Mouse (Mus musculus): ENCODE results near the gene Chadl.
A peak's percentile ranks its signal among the peaks of the same experiment; 100 is the strongest.

The Chadl gene

DNA sequence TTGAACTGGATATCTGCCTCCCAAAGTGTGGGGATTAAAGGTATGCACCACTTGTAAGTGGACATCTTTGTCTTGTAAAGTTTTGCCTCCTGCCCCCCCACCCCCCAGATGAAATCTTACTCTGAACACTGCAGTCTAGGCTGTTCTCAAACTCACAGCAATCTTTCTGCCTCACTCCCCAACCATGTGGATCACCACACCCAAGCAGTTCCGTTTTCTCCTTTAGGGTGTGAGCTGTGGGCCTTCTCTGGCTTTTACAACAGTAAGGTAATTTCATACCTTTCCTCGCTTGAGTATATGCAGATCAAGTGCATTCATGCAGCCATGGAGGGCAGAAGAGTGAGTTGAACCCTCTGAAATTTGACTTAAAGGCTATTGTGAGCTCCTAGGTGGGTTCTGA, 3.1 kb upstream of the Chadl start:
- DNase-seq: no peak

DNA sequence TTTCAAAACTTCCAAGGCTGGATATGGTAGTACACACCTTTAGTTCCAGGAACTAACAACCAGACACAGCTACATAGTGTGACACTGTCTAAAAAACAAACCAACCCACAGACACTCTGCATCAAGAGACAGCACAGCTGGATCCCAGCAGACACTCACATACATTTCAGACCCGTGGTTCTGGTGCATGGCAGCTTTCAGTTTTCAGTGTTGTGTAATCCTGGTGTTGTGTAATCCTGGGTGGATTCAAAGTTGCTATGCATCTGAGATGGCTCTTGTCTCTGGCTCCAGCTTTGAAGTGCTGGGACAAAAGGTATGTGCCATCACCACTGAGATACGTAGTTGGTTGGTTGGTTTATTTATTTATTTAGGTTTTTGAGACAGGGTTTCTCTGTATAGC, 1.4 kb upstream of the Chadl start:
- no peak for DNase-seq

DNA sequence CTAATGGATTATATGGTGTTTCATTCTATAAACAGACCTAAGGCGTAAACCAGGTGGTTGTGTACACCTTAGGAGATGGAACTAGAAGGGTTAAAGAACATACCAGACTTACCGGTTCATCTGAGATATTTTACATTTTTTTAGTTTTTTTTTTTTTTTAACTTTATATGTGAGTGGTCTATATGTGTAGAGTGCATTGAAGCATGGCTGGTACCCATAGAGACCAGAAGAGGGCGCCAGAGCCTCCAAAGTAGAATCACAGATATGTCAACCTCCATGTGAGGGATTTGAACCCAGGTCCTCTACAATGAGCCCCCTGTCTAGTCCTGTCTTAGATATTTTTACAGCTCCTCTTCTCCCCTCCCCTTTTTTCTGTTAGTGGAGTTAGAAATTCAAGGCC, 760 bp upstream of the Chadl start:
- DNase-seq: peak; percentile 29

DNA sequence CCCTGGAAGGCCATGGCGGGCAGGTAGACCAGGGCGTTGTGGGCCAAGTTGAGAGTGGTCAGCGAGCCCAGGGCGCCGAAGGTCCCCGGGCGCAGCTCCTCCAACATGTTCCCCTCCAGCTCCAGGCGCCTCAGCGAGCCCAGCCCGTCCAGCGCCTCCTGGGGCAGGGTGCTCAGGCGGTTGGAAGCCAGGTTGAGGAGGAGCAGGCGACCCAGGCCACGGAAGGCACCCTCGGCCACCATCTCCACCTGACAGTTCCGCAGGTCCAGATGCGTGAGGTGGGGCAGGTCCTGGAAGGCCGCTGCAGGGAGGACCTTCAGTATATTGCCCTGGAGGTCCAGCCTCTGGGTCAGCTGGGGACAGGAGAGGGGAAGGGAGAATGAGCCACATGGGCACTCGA, 2.2 kb downstream of the Chadl start:
- DNase-seq: no peak

DNA sequence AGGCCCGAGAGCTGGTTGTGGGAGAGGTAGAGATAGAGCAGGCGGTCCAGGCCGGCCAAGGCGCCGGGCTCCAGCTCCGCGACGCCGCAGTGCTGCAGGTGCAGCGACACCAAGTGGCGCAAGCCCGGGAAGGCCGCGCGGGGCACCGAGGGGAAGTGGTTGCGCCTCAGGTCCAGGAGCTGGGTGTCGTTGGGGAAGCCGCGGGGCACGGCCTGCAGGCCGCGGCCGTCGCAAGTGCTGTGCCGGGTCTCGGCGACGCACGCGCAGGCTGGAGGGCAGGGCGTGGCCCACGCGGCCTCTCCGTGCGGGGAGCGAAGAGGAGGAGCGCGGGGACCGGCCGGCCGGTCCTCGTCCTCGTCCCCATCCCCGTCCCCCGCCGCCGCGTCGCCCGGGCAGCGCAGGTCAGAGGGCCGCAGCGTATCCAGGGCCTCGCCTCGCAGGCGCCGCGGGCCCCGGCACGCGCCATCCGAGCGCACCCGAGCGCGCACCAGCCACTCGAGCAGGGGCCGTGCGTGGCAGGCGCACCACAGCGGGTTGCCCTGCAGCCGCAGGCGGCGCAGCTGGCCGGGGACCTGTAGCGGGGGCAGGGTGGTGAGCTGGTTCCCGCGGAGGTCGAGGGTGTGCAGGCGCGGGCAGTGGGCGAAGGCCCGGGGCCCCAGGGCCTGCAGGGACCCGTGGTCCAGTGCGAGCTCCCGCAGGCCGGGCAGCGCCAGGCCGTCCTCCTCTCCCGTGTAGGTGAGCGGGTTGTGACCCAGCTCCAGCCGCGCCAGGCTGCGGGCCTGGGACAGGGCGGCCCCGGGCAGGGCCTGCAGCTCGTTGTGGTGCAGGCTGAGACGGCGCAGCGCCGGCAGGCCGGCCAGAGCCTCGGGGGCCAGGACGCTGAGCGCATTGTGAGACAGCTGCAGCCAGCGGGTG, 2.9 kb downstream of the Chadl start:
- DNase-seq: peak; percentile 86

DNA sequence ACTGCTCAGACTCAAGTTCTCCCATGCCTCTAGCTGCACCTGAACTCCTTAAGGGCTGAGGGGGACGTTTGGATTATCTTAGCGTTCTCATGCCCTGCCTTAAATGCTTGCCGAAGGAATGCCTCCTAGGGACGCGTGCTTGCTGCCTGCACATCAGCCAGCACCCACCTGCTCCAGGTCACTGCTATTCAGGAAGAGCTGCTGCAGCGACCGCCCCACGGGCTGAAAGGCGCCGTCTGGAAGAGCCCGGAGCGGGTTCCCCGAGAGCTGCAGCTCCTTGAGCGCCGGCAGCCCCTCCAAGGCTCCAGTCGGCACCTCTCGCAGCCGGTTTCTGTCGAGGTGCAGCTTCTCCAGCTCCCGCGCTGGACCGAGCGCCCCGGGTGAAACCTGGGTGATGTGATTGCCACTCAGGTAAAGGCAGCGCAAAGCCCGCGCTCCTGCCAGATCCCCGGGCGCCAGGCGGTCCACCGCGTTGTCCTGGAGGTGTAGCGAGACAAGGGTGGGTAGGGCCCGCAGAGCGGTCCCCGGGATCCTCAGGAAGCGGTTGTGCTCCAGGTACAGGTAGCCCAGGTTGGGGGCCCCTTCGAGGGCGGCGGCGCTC, 3.6 kb downstream of the Chadl start:
- peak; percentile 23 for DNase-seq

DNA sequence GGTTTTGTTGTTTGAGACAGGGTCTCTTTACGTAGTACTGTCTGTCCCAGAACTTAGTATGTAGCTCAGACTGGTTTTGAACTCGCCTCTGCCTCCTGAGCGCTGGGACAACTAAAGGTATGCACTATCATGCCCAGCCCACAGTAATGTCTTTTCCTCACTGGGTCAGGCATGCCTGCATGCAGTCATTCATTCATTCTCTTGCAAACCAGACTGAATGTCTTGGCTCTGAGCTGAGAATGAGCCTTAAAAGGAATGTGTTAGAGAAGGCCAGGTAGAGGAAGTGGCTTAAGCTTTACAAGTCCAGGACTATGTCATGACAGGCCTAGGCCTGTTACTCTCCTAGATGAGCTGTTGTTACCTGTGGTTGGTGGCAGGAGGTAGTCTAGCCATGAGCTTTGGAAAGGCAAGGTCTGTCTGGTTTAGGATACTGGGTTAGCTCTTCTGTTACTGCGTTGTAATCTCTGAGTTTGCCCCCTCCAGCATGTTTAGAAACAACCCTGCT, 16.7 kb downstream of the Chadl start:
- no peak for DNase-seq

DNA sequence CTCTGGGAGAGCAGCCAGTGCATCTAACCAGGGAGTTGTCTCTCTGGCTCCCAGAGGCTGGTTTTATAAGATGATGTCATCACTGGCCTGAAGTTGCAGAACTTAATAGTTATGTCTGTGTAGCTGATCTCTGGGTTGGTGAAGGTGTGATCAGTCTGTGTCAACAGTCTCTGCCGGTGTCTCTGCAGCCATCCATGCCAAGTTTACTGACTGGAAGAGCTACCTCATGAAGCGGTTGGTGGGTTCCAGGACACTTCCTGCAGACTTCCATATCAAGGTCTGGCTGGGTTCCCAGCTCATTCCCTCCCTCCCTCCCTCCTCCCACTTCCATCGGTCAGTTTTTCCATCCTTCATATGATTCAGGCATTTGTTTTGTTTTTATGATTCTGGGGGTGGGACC, 20.4 kb downstream of the Chadl start:
- no peak for DNase-seq

DNA sequence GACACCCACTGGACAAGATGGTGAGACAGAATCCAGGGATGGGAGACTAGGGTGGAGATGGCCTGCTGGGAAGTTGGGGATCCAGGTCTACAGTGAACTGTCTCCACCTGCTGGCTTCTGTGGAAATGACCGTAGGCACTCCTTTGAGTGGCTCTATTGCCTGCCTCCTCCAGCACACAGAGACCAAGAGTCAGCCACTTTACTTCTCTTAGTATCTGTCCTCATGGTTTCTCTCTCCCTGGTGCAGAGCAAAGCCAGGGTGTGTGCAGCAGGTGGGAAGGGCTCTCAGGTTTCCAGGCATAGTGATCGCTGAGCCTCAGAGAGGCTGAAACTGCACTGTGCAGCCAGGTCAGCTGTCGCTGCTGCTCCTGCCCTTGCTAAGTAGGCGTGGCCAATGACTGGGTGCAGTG, 26.9 kb downstream of the Chadl start:
- peak; percentile 20 for DNase-seq

DNA sequence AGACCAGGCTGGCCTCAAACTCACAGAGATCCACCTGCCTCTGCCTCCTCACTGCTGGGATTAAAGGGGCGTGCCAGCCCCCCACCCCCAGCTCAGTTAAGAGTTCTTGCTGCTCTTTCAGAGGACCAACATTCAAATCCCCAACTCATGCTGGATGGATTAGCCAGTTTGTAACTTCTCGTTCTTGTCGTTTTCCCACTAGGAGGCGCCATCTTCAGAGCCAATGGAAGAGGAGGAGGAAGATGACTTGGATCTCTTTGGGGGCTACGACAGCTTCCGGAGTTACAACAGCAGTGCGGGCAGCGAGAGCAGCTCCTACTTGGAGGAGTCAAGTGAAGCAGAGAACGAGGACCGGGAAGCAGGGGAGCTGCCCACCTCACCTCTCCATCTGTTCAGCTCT, 30.1 kb downstream of the Chadl start:
- DNase-seq: no peak

DNA sequence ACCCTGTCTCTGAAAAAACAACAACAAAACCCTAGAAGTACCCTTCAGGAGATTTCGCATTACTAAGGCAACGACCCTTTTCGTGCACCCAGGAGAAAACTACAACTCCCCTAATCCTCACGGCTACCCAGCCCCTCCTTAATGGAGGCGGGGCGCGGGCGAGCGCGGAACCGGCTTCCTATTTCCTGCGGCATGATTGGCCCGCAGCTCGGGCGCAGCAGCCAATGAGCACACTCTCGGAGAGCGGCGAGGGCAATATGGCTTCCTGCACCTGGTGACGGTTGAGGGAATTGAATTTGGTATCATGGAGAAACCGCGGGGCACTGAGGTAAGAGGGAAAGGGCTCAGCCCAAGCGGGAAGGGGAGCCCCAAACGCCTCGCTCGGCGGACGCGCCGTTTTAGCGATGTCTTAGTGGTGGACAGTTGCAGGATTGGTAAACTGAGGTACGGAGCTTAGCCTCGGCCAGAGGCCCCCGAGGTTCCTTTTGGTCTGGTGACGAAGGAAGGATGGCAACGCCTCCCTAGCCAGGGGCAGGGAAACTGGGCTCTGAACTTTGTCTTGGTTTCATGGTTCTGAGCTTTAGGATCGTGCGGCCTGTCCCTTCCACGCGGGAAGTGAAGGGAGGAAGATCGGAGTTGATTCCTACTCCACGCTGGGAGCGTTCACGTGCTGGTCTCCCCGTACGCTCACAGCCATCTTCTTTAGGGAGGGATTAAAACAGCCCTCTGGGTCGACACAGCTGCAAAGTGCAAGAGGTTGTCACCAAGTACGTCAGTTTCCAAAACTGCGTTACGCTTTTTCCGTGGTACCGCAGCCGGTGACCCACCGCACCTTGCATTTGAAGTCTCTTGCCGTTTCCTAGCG, 33.2 kb downstream of the Chadl start, which contains the start of gene L3mbtl2:
Gene L3mbtl2, plus strand, starts transcription at position 193 of the 865 bp plus-strand sequence.
- peak; percentile 88 for DNase-seq

DNA sequence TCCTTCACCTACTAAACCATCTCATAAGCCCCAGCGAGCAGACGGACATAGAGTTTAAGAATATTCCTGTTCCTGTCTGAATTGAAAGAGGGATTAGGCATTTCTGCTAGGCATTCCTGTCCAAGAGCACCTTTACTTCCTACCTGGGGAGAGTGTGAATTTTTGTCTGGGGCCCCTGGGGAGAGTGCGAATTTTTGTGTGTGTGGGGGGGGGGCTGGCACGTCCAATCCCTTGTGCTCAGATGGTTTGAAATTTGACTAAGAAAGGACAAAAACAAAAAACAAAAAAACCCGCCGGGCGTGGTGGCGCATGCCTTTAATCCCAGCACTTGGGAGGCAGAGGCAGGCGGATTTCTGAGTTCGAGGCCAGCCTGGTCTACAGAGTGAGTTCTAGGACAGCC, 33.8 kb downstream of the Chadl start:
- DNase-seq: no peak

DNA sequence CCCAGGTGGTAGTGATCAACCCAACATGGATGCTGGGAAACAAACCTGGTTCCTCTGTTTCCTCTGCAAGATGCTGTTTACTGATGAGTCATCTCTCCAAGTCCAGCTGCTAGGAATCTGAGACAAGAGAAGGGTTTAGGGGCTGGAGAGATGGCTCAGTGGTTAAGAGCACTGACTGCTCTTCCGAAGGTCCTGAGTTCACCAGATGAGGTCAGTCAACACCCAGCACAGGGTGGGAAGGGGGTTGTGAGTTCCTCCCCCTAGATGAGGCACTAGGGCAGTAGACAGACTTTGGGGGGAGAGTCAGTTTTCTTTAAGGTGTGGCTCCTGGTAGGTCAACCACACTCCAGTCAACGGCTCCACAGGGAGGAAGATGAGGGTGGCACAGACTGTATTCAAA, 35.4 kb downstream of the Chadl start:
- no peak for DNase-seq

DNA sequence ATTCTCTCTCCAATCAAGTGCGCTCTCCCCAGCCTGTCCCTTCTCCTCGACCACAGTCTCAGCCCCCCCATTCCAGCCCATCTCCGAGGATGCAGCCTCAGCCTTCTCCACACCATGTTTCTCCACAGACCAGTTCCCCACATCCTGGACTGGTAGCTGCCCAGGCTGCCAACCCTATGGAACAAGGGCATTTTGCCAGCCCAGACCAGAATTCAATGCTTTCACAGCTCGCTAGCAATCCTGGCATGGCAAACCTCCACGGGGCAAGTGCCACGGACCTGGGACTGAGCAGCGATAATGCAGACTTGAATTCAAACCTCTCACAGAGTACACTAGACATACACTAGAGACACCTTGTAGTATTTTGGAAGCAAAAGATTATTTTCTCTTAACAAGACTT, 46.5 kb downstream of the Chadl start:
- DNase-seq: peak; percentile 72

DNA sequence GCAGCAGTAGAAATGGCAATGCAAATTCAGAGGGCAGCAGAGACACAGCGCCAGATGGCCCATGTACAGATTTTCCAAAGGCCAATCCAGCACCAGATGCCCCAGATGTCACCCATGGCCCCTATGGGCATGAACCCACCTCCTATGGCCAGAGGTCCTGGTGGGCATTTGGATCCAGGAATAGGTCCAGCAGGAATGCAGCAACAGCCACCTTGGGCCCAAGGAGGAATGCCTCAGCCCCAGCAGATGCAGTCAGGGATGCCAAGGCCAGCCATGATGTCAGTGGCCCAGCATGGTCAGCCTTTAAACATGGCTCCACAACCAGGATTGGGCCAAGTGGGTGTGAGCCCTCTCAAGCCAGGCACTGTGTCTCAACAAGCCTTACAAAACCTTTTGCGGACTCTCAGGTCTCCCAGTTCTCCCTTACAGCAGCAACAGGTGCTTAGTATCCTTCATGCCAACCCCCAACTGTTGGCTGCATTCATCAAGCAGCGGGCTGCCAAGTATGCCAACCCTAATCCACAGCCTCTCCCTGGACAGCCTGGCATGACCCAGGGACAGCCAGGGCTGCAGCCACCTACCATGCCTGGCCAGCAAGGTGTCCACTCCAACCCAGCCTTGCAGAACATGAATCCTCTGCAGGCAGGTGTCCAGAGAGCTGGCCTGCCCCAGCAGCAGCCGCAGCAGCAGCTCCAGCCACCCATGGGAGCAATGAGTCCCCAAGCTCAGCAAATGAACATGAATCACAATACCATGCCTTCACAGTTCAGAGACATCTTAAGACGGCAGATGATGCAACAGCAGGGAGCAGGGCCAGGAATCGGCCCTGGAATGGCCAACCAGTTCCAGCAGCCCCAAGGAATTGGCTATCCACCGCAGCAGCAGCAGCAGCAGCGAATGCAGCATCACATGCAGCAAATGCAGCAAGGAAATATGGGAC, 47.3 kb downstream of the Chadl start:
- DNase-seq: peak; percentile 55

All from cerebellum, adult 11 months (tissue).